Mouse (Mus musculus) pancreas, adult 10 weeks (tissue): Measurements from ENCODE around the gene Dhcr24. TPM values are rescaled to one million over a fixed set of nuclear protein-coding genes. Genes with fewer than 3 reads are reported as not detected.

ENCODE experiments used
- polyA plus RNA-seq: library from polyadenylated mRNA; stranded (reverse); fragments of 350-450 nt; fragmentation: Illumina TruSeq; extraction: RNeasy Lipid Tissue Mini Kit (QIAGEN cat#74804); gene quantifications from one replicate; pipeline ENCODE4 v1.2.3, GENCODE M21; 2015; ENCODE audit warnings: low read depth, low replicate concordance; ENCODE audit not compliant: insufficient read depth

Gene Dhcr24
- polyA plus RNA-seq: 1.8 TPM

DNA sequence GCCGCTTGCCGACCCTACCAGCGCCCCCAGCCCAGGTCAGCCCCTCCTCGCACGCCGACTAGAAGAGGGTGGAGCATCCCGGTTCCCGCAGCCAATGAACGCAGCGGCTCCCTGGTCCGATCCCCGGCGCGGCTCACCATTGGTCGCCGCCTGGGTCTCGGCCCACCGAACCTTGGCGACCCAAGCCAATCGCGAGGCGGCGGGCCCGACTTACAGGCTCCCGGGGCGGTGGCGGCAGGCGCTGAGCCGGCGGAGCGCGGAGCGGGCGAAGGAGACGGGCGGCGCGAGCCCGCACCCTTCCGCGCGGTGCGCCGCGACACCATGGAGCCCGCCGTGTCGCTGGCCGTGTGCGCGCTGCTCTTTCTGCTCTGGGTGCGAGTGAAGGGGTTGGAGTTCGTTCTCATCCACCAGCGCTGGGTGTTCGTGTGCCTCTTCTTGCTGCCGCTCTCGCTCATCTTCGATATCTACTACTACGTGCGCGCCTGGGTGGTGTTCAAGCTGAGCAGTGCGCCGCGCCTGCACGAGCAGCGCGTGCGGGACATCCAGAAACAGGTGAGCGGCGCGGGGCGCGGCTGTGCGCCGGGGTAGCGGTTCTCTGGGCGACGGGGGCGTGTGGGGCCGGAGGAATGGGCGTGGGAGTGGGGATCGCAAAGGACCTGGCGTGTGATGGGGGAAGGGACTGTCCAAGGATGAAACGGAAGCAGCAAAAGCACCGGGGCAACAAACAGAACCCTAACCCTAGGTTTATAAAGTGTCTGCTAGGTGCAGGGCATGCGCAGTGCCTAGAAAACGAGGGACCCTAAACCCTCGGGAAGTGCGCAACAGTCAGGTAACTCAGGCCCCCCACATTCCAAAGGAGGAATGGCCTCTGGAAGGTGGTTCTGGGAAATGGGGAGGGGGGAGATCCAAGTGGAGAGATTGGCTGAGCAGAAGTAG, at the start of gene Dhcr24:
Dhcr24 (plus strand) TSS at position 193 of the 936 bp plus-strand sequence.

GRCm38 (mm10) chr4:106617056-106617455, 56.2 kb downstream of the Dhcr24 start, which contains the start of gene Lexm:
Gene Lexm, minus strand, starts transcription at chr4:106617241.

DNA sequence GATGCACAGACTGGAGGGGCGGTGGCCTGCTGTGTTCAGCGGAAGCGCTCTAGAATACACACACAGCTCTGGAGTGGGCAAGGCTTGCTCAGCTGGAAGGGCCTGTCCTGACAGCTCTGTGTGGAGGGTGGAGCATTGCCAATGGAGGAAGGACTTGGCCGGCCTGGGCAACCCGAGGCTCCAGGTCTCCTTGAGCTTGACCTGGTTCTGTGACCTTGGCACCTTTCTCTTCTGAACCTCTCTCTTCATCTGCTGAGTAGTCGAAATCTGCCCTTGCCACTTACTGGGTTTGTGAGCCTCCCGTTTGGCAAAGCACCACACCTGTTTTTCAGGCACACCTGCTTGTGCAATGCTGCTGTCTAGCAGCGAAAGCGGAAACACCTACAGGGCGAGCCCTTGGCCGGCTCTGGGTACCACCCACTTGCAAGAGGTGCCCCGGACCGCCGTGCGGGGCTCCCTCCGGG, 61.2 kb downstream of the Dhcr24 start, which contains the start of gene Ttc22:
Ttc22 (plus strand) TSS at position 403 of the 464 bp plus-strand sequence.

Other genes starting within 250 kb of the Dhcr24 start
- 5.2 TPM for gene Usp24, start 244.8 kb upstream of the Dhcr24 start, polyA plus RNA-seq
- 1.1 TPM for gene Pcsk9, start 96.7 kb upstream of the Dhcr24 start, polyA plus RNA-seq
- not detected for gene Bsnd, start 68.8 kb upstream of the Dhcr24 start, polyA plus RNA-seq
- not detected for gene Lexm, start 56.2 kb downstream of the Dhcr24 start, polyA plus RNA-seq
- 0.42 TPM for gene Ttc22, start 61.4 kb downstream of the Dhcr24 start, polyA plus RNA-seq
- 0.50 TPM for gene Pars2, start 90.0 kb downstream of the Dhcr24 start, polyA plus RNA-seq
- gene Ttc4, start 117.9 kb downstream of the Dhcr24 start, polyA plus RNA-seq: 25.2 TPM
- 1.2 TPM for gene Mroh7, start 169.9 kb downstream of the Dhcr24 start, polyA plus RNA-seq
- 8.4 TPM for gene Fam151a, start 172.9 kb downstream of the Dhcr24 start, polyA plus RNA-seq
- 1.9 TPM for gene Acot11, start 244.0 kb downstream of the Dhcr24 start, polyA plus RNA-seq